Mouse (Mus musculus) megakaryocyte, embryonic 14.5 days (primary cell): ENCODE data around the gene Pitpnm3.

ENCODE experiments used
- FLI1 ChIP-seq: IDR thresholded peaks from 2 replicates; pipeline ENCODE4 v1.6.1; 2012; ENCODE audit warnings: low read length, inconsistent platforms, mixed read lengths
- GATA1 ChIP-seq: IDR thresholded peaks from 3 replicates; pipeline ENCODE4 v1.6.1; 2012; ENCODE audit warnings: mixed read lengths, low read length, inconsistent platforms, borderline replicate concordance

DNA sequence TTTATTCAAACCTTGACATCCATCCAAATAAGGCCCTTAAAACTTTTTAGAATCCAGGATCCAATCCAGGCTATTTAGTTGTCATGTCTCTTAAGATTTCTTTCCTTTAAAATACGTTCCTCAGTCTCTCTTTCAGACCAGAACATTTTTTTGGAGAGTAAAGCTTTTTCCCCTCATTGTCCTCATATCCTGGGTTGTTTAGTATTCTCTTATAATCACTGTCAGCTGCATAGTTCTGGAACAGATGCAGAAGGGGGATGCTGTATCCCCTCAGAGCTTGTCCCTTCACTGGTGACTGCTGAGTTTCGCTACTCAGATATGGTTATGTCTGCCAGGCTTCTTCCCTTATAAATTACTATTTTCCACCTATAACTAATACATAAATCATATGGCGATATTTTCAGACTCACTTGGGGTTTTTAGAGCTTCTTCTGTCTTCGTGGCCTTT lies 20.4 kb upstream of the Pitpnm3 start:
- TF ChIP-seq FLI1 (no peak), GATA1 (no peak)
